Mouse (Mus musculus): ENCODE results near the gene 1700020L24Rik.

Gene 1700020L24Rik

DNA sequence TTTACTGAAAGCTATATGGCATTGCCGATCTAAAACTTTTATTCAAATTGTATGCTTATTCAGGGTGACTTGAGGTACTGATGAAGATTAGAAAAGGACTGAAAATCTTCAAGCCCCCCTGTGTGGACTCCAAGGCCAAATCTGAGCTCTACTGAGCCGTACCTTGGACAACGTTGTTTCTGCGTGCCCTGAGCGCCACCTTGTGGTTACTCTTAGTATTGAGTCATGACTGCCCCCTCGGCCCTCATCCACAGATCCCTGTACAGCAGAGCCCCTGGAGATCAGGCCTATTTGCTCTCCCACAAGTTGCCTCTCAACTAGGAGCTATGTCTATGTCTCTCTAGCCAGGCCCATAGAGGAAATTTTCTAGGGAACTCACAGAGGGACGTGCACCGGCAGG lies 12.8 kb upstream of the 1700020L24Rik start:
- H3K27me3 ChIP-seq (ENCODE audit: insufficient read depth, low read length): peaks cover 91% of the 10 kb centered on the region
- peaks cover 34% of the 10 kb centered on the region for H3K4me1 ChIP-seq (replicated peaks; ENCODE audit: low read depth, low read length)
- no peaks in the 10 kb centered on the region for H3K9me3 ChIP-seq (ENCODE audit: low read length)
- no peaks in the 10 kb centered on the region for H3K36me3 ChIP-seq (ENCODE audit: insufficient read depth, low read length)
- peak; percentile 78 for TF ChIP-seq CTCF (conservative IDR thresholded peaks at IDR 0.05; ENCODE audit: low read length)
- no peak for TF ChIP-seq NANOG (IDR thresholded peaks at IDR 0.05; ENCODE audit: borderline replicate concordance, low read length)
- no peak overlapping the region for H3K4me3 ChIP-seq (replicated peaks; ENCODE audit: low read length)

DNA sequence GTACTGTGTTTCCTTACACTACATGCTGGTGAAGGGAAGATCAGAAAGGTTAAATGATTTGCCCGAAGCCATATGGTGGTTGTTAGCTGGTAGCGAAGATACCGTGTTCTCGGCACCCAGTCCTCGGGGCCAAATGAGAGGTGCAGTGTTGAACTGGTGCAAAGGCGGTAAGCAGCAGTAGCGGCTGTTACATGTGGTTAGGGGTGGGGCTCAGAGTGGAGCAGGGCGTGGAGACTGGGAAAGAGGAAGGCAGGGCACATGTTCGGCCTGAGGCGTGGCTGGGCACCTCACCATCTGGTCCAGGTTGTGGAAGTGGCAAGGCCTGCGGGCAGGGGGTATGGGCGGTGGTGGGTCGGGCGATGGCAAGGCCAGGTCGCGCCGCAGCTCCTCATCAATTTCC lies 10.5 kb upstream of the 1700020L24Rik start:
- H3K4me3 ChIP-seq (replicated peaks; ENCODE audit: low read length): peak overlapping the region; percentile 69
- TF ChIP-seq NANOG (IDR thresholded peaks at IDR 0.05; ENCODE audit: borderline replicate concordance, low read length) (no peak), POU5F1 (IDR thresholded peaks at IDR 0.05; ENCODE audit: borderline replicate concordance, low read length) (no peak)
- peaks cover 86% of the 10 kb centered on the region for H3K27me3 ChIP-seq (ENCODE audit: insufficient read depth, low read length)
- H3K9me3 ChIP-seq (ENCODE audit: low read length): no peaks in the 10 kb centered on the region
- no peaks in the 10 kb centered on the region for H3K36me3 ChIP-seq (ENCODE audit: insufficient read depth, low read length)
- peaks cover 29% of the 10 kb centered on the region for H3K4me1 ChIP-seq (replicated peaks; ENCODE audit: low read depth, low read length)

DNA sequence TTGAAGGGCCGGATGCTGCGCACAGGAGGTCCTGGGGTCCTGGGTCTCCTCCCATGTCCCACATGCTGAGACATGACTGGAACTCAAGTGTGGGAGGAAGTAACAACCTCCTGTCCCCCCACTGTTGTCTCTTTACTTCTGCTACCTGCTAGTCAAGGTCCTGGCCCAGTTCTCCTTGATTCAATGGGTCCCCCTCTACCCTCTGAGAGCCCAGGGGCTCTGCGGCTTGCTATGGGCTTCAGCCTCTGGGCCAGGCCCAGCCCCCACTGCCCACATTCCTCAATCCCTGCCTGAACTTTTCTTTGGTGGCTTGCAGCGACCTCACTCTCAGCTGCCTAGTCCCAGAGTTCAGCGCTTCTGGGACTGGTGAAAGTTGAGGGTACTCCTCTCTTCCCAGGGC lies 8.1 kb upstream of the 1700020L24Rik start, which contains the start of gene Gas2l2:
Gene Gas2l2 (minus strand): TSS at position 101 of the 400 bp plus-strand sequence.
- no peaks in the 10 kb centered on the region for H3K9me3 ChIP-seq (ENCODE audit: low read length)
- H3K36me3 ChIP-seq (ENCODE audit: insufficient read depth, low read length): no peaks in the 10 kb centered on the region
- peaks cover 64% of the 10 kb centered on the region for H3K27me3 ChIP-seq (ENCODE audit: insufficient read depth, low read length)
- TF ChIP-seq CTCF (conservative IDR thresholded peaks at IDR 0.05; ENCODE audit: low read length) (no peak), NANOG (IDR thresholded peaks at IDR 0.05; ENCODE audit: borderline replicate concordance, low read length) (no peak), POU5F1 (IDR thresholded peaks at IDR 0.05; ENCODE audit: borderline replicate concordance, low read length) (no peak)
- peak within 1 kb of the TSS; percentile 47 for H3K4me3 ChIP-seq (replicated peaks; ENCODE audit: low read length)
- peaks cover 29% of the 10 kb centered on the region for H3K4me1 ChIP-seq (replicated peaks; ENCODE audit: low read depth, low read length)

DNA sequence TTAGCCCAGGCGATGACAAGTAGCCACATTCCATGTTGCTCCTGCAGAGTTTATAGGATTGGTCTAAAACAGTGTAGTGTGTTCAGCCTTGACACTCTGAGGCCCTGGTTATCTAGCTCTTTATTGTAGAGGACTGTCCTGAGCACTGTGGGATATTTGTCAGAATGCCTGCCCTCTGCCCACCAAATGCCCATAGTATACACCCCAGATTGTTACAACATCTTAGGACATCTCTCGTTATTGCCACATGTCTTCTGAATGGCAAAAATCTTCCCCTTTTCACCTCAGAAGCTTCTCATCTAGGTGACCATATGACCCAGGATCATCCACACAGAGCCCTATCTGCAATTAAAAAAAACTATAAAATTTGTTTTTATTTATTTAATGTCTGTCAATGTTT lies 4.9 kb upstream of the 1700020L24Rik start:
- Histone ChIP-seq H3K9me3 (ENCODE audit: low read length) (no peaks in the 10 kb centered on the region), H3K27me3 (ENCODE audit: insufficient read depth, low read length) (peaks cover 58% of the 10 kb centered on the region), H3K36me3 (ENCODE audit: insufficient read depth, low read length) (no peaks in the 10 kb centered on the region), H3K4me1 (replicated peaks; ENCODE audit: low read depth, low read length) (peaks cover 13% of the 10 kb centered on the region), H3K4me3 (replicated peaks; ENCODE audit: low read length) (no peak overlapping the region)
- TF ChIP-seq CTCF (conservative IDR thresholded peaks at IDR 0.05; ENCODE audit: low read length): no peak
- TF ChIP-seq POU5F1 (IDR thresholded peaks at IDR 0.05; ENCODE audit: borderline replicate concordance, low read length): no peak
- no peak for TF ChIP-seq NANOG (IDR thresholded peaks at IDR 0.05; ENCODE audit: borderline replicate concordance, low read length)

DNA sequence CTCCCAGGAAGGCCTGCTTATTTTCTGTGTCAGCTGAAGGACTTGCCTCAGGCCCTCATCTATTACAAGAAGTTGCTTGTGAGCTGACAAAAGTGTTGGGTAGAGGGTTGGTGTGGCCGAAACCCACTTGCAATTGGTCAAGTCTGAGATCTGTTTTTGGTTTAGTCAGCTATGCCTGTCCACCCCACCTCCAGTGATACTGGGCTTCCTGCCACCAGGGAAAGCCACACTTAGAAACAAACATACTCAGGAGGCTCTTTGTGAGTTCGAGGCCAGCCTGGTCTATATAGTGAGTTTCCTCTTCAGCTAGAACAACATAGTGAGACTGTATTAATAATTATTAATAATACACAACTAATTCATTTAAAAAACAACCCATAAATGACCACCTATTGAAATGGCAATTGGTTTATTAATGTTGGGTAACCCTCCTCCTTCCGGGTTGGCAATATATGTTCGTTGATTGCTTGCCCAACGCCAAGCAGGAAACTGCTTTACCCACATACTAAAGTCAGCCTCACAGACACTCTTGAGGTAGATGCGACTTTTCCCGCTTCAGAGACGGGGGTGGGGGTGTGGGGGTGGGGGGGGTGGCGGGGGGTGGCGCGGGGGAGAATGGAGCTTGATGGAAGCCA lies 2.1 kb downstream of the 1700020L24Rik start:
- peaks cover 79% of the 10 kb centered on the region for H3K27me3 ChIP-seq (ENCODE audit: insufficient read depth, low read length)
- no peak for TF ChIP-seq POU5F1 (IDR thresholded peaks at IDR 0.05; ENCODE audit: borderline replicate concordance, low read length)
- no peak for TF ChIP-seq CTCF (conservative IDR thresholded peaks at IDR 0.05; ENCODE audit: low read length)
- no peak for TF ChIP-seq NANOG (IDR thresholded peaks at IDR 0.05; ENCODE audit: borderline replicate concordance, low read length)
- no peak overlapping the region for H3K4me3 ChIP-seq (replicated peaks; ENCODE audit: low read length)
- H3K4me1 ChIP-seq (replicated peaks; ENCODE audit: low read depth, low read length): peaks cover 22% of the 10 kb centered on the region
- peaks cover 15% of the 10 kb centered on the region for H3K9me3 ChIP-seq (ENCODE audit: low read length)
- H3K36me3 ChIP-seq (ENCODE audit: insufficient read depth, low read length): no peaks in the 10 kb centered on the region

DNA sequence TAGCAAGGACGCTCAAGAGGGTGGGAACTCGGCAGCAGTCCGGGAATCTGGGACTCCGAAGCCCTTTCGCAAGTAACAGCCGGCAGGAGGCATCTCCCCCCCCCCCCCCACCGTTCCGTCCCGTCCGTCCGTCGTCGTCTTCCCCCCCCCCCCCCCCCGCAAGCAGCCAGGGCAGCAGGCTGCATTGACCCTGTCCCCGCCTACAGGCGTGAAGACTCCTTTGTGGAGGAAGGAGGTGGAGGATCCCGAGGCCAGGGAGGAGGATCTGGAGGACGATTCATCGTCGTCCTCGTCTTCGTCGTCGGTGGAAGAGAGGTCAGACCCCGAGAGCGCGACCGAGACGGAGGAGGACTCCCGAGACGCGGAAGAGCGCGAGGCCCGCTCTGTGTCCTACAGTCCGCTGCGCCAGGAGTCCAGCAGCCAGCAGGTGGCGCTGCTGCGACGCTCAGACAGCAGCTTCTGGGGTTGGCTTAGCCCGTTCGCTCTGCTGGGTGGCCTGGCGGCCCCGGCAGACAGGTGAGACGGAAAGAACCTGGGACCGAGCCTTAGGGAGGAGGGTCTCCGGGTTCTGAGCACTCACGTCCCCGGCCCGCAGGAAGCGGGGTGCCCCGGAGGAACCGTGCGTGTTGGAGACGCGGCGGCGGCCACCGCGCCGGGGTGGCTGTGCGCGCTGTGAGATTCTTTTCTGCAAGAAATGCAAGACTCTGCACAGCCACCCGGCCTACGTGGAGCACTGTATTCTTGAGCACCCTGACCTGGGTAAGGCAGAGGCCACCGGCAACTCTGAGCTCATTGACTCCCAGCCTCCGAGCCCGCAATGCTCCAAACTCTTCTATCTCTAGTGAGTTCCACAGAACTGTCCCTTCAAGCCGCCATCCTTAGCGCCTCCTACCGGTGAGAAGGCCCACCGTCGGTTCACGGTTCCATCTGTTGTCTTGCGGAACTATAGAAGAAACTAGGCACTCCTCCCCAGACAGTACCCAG lies 2.9 kb downstream of the 1700020L24Rik start:
- no peak for TF ChIP-seq POU5F1 (IDR thresholded peaks at IDR 0.05; ENCODE audit: borderline replicate concordance, low read length)
- TF ChIP-seq CTCF (conservative IDR thresholded peaks at IDR 0.05; ENCODE audit: low read length): peak; percentile 81
- peak overlapping the region; percentile 84 for H3K4me3 ChIP-seq (replicated peaks; ENCODE audit: low read length)
- peaks cover 29% of the 10 kb centered on the region for H3K4me1 ChIP-seq (replicated peaks; ENCODE audit: low read depth, low read length)
- peaks cover 15% of the 10 kb centered on the region for H3K9me3 ChIP-seq (ENCODE audit: low read length)
- no peaks in the 10 kb centered on the region for H3K36me3 ChIP-seq (ENCODE audit: insufficient read depth, low read length)
- peaks cover 80% of the 10 kb centered on the region for H3K27me3 ChIP-seq (ENCODE audit: insufficient read depth, low read length)

DNA sequence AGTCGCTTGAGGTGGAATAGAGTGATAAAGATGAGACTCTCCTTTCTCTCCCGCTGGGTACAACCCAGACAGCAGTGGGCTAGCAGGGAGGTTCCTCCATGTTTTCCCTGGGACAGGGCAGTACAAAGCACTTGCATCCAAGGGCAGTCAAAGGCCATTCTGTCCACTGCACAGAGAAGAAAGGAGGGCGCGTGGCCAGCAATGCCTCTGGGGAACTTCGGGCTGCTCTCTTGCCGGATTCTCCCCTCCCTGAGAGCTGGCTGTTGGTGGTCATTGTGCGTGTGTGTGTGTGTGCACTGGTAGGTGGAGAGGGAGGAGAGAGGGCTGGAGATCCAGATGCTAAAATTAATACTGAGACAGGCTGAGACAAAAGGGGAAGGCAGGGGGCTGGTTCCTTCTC lies 3.8 kb downstream of the 1700020L24Rik start:
- Histone ChIP-seq H3K4me3 (replicated peaks; ENCODE audit: low read length) (no peak overlapping the region), H3K9me3 (ENCODE audit: low read length) (peaks cover 15% of the 10 kb centered on the region), H3K27me3 (ENCODE audit: insufficient read depth, low read length) (peaks cover 83% of the 10 kb centered on the region), H3K36me3 (ENCODE audit: insufficient read depth, low read length) (no peaks in the 10 kb centered on the region), H3K4me1 (replicated peaks; ENCODE audit: low read depth, low read length) (peaks cover 29% of the 10 kb centered on the region)
- TF ChIP-seq NANOG (IDR thresholded peaks at IDR 0.05; ENCODE audit: borderline replicate concordance, low read length): no peak
- TF ChIP-seq CTCF (conservative IDR thresholded peaks at IDR 0.05; ENCODE audit: low read length): no peak
- TF ChIP-seq POU5F1 (IDR thresholded peaks at IDR 0.05; ENCODE audit: borderline replicate concordance, low read length): no peak

DNA sequence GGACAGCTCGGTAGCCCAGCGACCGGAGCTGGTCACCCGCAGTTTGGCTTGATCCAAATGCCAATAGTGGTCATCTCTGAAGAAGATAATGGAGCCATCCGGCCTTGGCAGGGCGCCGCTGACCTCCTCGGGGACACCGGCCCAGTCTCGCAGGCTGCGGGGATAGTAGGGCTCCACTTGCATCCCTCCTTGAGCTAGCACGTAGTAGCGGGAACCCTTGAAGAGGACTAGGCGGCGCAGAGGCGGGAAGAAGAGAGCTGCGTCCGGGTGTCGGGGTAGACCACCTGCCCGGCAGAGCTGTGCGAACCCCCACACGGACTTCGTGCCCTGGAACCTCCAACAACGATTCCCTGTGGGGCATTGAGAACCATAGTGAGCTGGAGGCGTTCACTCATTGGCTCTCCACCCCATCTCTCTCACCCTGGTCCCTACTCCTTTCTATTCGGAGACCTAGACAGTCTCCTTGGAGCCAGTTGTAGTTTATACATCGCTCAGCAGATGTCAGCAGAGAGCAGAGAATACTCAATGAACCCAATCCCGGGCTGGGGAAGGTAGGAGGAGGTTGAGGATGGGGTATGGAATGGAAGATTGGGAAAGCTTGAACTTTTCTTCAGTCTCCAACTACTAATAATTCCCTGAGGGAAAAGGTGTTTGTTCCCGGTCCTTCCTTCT lies 5.3 kb downstream of the 1700020L24Rik start:
- Histone ChIP-seq H3K36me3 (ENCODE audit: insufficient read depth, low read length) (no peaks in the 10 kb centered on the region), H3K4me3 (replicated peaks; ENCODE audit: low read length) (peak overlapping the region; percentile 70), H3K27me3 (ENCODE audit: insufficient read depth, low read length) (peaks cover 87% of the 10 kb centered on the region), H3K9me3 (ENCODE audit: low read length) (peaks cover 15% of the 10 kb centered on the region), H3K4me1 (replicated peaks; ENCODE audit: low read depth, low read length) (peaks cover 39% of the 10 kb centered on the region)
- TF ChIP-seq CTCF (conservative IDR thresholded peaks at IDR 0.05; ENCODE audit: low read length) (peak; percentile 96), NANOG (IDR thresholded peaks at IDR 0.05; ENCODE audit: borderline replicate concordance, low read length) (no peak)

Data from E14TG2a.4 (cell line).